Mouse (Mus musculus): ENCODE results near the gene Knop1.

GRCm38 (mm10) chr7:118855877-118856304 lies at the start of gene Knop1:
- TF ChIP-seq ZKSCAN1 (IDR thresholded peaks at IDR 0.05; ENCODE audit: low read depth, low read length) (no peak), POLR2A (IDR thresholded peaks at IDR 0.05; ENCODE audit: control insufficient read depth in 1 of 2, insufficient read depth in 1 of 2, low read depth in 1 of 2, low read length in 2 of 2, poor library complexity in 1 of 2) (no peak)
